Mouse (Mus musculus) lung, postnatal 0 days (tissue): ENCODE data around the gene Dusp10.

ENCODE experiments used
- CTCF ChIP-seq: IDR thresholded peaks from 2 replicates; pipeline ENCODE4 v1.5.1; 2016; ENCODE audit warnings: antibody characterized with exemption, mild to moderate bottlenecking
- EP300 ChIP-seq: IDR thresholded peaks from 2 replicates; pipeline ENCODE4 v1.6.1; 2016; ENCODE audit warnings: antibody characterized with exemption, mild to moderate bottlenecking, control low read depth

- TF ChIP-seq CTCF (no peak), EP300 (no peak)
Observed at GRCm38 (mm10) chr1:184034741-184035181, 21.7 kb downstream of the Dusp10 start.
